Mouse (Mus musculus) ES-Bruce4 (cell line): ENCODE measurements around the gene Dgkq.

Source experiments
- CTCF ChIP-seq: IDR thresholded peaks from one replicate; pipeline ENCODE4 v1.8.1; 2011; ENCODE audit warnings: low read depth, low read length
- POLR2A ChIP-seq: IDR thresholded peaks from one replicate; pipeline ENCODE4 v1.8.1; 2011; ENCODE audit warnings: low read length; ENCODE audit not compliant: insufficient read depth

GRCm38 (mm10) chr5:108646343-108646660 lies 23.2 kb downstream of the Dgkq start:
- no peak for TF ChIP-seq CTCF
- TF ChIP-seq POLR2A = no peak
